Mouse (Mus musculus) left cerebral cortex, postnatal 36 days (tissue): Measurements from ENCODE around the gene Rasl10b. TPM values are rescaled to one million over a fixed set of nuclear protein-coding genes. Genes with fewer than 3 reads are reported as not detected.

Experiments
- DNase-seq, 2 experiments: peaks; one replicate each; pipeline ENCODE4 v3.0.0; 2021 to 2022; ENCODE audit warnings: low spot score in 2 of 2, mixed read lengths in 1 of 2
- intact Hi-C: fragments of 180-260 bp; cut with DNase I; formaldehyde crosslinking; loops from one replicate; pipeline ENCODE4 v1.15.1; 2025
- total RNA-seq, 2 experiments: library from RNA; stranded (reverse); gene quantifications; 2 replicates each; pipeline ENCODE4 v1.2.3; 2021

Gene Rasl10b
- total RNA-seq, 2 experiments from 2014 or later: 255 to 263 TPM

- intact Hi-C loops: no loop called here
- DNase-seq: no peak
Measured at GRCm38 (mm10) chr11:83457257-83457656, 48.3 kb downstream of the Rasl10b start.

- DNase-seq: no peak
- intact Hi-C loops: no loop called here
Measured at GRCm38 (mm10) chr11:83457912-83458601, 49.1 kb downstream of the Rasl10b start.

GRCm38 (mm10) chr11:83461462-83462027, 52.6 kb downstream of the Rasl10b start:
- intact Hi-C loops: no loop called here
- peak in 1 of 2 experiments; percentile 2 for DNase-seq

- intact Hi-C loops: no loop called here
- DNase-seq: peak in 1 of 2 experiments; percentile 29
Measured at GRCm38 (mm10) chr11:83462711-83463244, 53.8 kb downstream of the Rasl10b start, which contains the start of gene Mmp28. Gene Mmp28, minus strand, starts transcription at chr11:83463071.

- intact Hi-C loops: no loop called here
- no peak for DNase-seq
Measured at GRCm38 (mm10) chr11:83465976-83466375, 57.0 kb downstream of the Rasl10b start.

- intact Hi-C loops: no loop called here
- DNase-seq: no peak
Measured at GRCm38 (mm10) chr11:83467120-83467652, 58.2 kb downstream of the Rasl10b start.

GRCm38 (mm10) chr11:83468765-83469164, 59.8 kb downstream of the Rasl10b start:
- intact Hi-C loops: no loop called here
- no peak for DNase-seq

Other genes with a start within 250 kb of the Rasl10b start
- not detected for gene Slfn4, start 234.0 kb upstream of the Rasl10b start, total RNA-seq
- gene Slfn3, start 217.8 kb upstream of the Rasl10b start, total RNA-seq: 1 to 10 TPM in 1 of 2 experiments, under 1 TPM in 1; 0.37 to 1.0 TPM
- not detected for gene Slfn14, start 122.4 kb upstream of the Rasl10b start, total RNA-seq
- 100 to 1,000 TPM; 268 to 286 TPM for gene Ap2b1, start 110.1 kb upstream of the Rasl10b start, total RNA-seq
- 10 to 100 TPM in 1 of 2 experiments, 1 to 10 TPM in 1; 8.1 to 11.3 TPM for gene Pex12, start 106.6 kb upstream of the Rasl10b start, total RNA-seq
- not detected for gene Gas2l2, start 20.3 kb downstream of the Rasl10b start, total RNA-seq
- under 1 TPM in 1 of 2 experiments, not detected in 1; 0.54 TPM for gene 1700020L24Rik, start 28.5 kb downstream of the Rasl10b start, total RNA-seq
- 1 to 10 TPM; 3.5 to 5.1 TPM for gene Mmp28, start 53.9 kb downstream of the Rasl10b start, total RNA-seq
- gene Taf15, start 63.9 kb downstream of the Rasl10b start, total RNA-seq: 10 to 100 TPM; 44.2 to 72.7 TPM
- gene Heatr9, start 113.0 kb downstream of the Rasl10b start, total RNA-seq: not detected
- gene Ccl5, start 121.4 kb downstream of the Rasl10b start, total RNA-seq: not detected
- 1 to 10 TPM; 3.3 to 5.6 TPM for gene Ccl9, start 169.5 kb downstream of the Rasl10b start, total RNA-seq
- gene Ccl6, start 183.9 kb downstream of the Rasl10b start, total RNA-seq: 1 to 10 TPM; 1.4 to 1.6 TPM
- gene Rpl9-ps1, start 236.5 kb downstream of the Rasl10b start, total RNA-seq: not detected
- not detected for gene Ccl3, start 240.2 kb downstream of the Rasl10b start, total RNA-seq